Mouse (Mus musculus): ENCODE data around the gene Olfr553.
"Not testable (repeated sequence)": the region's sequence is repeated elsewhere in the genome, so short reads cannot be mapped to it uniquely, and the experiment has no call there.

Olfr553 gene

DNA sequence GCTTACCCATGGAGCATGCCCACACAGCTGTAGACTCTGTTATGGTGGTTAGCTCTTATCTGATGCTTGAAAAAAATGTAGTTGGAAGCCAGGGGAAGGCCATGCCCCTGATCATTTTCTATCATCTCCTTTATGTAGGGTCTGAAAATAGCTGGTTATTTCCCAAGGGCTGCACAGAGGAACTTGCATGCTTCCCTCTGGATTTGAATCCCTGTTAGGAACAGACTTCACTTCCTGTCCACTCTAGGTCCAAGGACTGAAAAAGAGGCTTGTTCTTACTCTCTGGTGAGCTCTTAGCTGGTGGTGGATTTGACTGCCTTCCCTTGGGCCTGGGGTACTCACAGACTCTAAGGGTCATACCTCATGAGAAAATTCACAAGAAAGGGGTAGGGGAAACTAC, at the start of gene Olfr553:
Olfr553 (minus strand) TSS at position 101 of the 400 bp plus-strand sequence.
- no peak for DNase-seq

DNA sequence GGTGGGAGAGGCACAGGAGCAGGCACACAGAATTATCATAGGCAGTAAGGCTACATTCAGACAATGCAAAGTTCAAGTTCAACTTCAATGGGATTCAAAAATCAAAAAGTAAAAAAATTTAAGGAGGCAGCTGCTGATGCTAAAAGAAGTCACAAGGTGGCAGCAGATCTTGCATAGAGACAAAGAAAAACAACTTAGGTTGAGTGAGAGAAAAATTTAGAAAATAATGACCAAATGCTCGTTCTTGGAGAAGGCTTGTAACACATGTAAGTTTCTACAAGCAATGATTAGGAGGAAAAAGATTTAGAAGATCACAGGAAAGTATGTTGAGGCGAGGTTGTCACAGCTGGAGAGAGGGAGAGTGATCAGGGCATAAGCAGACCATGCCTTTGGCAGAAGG, 47.4 kb upstream of the Olfr553 start:
- peak; percentile 45 for DNase-seq

DNA sequence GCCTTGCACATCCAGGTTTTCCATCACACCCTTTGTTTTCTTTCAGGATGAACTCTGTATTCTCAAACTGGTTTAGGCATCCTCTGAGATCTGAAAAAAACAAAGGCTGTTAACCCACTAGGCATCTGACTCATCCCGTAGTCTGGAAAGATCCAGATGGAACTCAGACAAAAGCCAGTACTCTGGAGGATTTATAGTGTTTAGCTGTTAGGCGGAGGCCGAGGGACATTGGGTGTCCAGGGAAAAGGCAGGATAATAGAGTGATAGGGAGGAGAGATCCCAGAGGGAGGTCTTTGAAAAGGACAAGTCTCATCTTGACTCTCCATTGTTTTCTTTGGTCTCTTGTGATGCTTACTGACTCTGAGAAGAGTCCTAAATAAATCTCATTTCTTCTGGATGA, 46.6 kb upstream of the Olfr553 start, which contains the start of gene Olfr556:
Olfr556 (plus strand) TSS at position 301 of the 400 bp plus-strand sequence.
- no peak for DNase-seq

DNA sequence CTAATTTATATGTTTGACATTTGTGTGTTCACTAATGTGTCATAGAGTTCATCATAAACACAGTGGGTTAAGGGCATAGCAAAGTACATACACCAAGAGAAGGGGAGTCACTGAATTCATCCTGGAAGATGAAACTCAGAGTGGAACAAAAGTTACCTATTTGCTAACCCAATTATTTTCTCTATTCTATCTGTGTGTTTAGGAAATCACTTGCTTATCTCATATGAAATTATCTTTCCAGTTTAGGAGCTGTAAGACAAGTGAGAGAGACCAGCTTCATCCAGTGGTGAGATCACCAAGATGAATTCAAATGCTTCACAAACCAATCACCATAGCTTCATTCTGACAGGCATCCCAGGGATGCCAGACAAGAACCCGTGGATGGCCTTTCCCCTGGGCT, 40.5 kb upstream of the Olfr553 start, which contains the start of gene Olfr555:
Olfr555 (plus strand) TSS at position 301 of the 400 bp plus-strand sequence.
- DNase-seq, result no peak

DNA sequence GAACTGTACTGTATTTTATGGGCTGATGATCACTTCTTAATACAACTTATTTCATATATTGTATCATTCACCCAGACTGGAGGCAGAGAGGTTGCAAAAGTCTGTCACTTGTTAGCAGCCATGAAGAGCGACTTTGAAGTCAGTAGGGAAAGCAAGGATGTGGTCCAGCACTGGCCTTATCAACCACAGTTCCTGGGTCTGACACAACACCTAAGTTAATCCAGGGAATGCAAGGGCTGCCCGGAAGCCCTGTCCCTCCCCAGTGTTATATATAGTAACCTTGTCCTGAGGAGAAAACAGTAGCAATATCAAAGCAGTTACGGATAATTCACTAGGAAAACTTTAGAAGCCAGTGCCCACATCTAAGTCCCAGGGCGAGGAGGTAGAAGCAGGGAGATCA, 26.9 kb upstream of the Olfr553 start:
- DNase-seq, result not testable (repeated sequence)

DNA sequence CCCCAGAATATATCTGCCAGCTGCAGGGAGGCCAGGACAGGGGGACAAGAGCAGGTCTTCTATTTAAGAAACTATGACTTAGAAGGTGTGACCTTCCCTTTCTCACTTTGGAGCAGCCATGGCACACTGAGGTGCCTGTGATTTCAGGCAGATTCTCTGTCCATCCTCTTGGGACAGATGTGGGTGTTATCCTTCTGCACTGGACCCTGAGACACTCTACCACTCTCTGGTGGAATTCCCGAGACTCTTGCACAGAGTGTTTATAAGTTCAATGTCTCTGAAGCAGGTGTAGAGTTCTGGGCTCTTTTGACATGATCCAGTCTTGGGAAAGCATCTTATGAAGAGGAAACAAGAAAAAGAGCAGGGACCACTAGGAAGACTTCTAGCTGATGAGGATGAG, 20.1 kb upstream of the Olfr553 start, which contains the start of gene Olfr554:
Olfr554 (plus strand) TSS at position 301 of the 400 bp plus-strand sequence.
- DNase-seq, result no peak

DNA sequence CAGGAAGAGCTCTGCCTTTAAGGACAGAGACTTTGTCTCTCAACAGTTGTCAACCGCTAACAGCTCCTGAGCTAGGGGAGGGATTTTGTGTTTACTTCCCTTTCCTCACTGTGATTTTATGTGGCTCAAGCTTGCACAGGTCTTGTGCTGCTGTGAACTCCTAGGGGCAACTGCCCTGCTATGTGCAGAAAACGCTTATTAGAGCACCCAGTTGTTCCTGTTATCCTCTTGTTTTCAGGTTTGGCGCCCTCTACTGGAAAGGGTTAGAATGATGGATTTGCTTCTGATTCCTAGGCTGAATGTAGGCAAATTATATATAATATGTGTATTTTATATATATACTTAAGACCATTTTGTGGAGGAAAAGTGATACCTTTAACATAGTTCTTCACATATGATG, 18.6 kb upstream of the Olfr553 start:
- DNase-seq, result peak; percentile 38

DNA sequence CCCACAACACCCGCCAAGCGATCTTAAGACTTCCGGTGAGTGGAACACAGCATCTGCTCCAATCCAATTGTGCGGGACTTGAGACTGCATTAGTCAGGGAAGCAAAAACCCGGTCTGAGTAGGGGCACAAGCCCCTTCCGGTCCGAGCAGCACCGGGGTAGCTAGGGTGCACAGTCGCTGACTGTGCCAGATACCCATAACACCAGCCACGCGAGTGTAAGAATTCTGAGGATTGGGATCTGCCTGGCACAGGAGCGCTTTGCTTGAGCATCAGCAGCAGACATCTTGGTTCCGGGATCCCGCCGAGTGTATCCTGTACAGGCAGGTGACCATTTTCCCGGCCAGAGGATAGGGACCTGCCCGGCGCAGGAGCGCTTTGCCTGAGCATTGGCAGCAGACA, 2.4 kb upstream of the Olfr553 start:
- not testable (repeated sequence) for DNase-seq

DNA sequence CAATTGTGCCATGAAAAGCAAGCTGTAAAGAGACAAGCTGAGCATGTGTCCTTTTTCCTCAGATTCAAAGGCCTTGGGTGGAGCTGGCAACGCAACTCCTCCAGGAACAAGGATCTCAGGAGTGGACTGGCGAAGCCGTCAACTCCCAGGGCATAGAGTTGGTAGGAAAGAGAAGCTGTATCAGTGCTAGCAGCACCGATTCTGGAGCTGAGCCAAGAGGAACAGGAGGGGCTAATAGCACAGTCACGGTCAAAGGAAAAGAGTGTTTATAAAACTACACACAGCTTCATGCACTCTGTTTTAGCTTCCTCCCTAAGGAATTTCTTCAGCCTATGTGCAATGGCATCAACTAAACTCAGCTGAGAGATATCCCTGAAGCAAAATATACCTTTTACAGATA, 1.6 kb upstream of the Olfr553 start:
- DNase-seq, result peak; percentile 23

DNA sequence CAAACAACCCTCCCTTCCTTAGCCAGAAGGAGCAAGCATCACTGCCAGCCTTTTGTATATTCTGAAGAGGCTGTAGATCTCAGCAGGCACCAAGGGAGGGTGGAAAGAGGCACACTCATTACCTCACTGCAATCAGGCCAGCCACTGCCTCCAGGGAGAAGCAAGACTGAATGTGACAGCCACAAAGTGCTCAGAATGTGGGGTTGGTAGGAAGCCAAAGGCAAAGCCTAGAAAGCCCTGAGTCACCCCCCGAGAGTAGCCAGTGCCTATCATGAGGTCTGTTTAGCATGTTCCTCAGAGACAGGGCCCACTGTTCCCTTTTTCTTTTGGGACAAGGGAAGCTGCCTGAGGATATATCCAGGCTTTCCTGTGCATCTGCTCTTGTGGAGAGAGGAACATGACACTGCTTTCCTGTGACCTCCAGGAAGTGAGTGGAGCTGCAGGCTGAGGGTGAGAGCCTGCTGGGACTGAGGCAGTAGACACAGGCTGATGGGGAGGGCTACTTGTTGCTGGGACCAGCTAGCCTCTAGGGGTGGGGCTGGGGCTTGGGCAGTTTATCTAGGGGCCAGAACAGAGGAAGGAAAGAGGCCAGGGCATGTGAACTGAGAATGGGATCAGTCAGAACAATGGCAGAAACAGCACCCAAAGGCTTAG, 20.5 kb downstream of the Olfr553 start, which contains the start of gene Olfr552:
Olfr552 (plus strand) TSS at position 393 of the 654 bp plus-strand sequence.
- DNase-seq, result no peak

DNA sequence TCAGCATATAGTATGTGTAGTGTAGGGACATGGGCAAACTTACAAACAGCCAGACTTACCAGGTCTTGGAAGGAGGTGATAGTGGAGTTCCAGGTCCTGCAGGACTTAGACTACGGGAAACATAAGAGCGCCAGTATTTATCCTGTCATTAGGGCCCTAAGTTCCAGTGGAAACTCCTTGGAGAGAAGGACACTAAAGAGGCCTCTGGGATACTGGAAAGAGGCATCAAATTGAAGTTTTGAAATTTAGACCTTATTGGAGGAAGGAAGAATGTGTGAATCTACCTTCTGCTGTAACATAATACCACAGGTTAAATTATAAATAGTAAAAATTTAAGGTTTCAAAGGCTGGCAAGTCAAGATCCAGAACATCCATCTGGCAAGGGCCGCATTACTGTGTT, 26.2 kb downstream of the Olfr553 start, which contains the start of gene Olfr551:
Olfr551 (minus strand) TSS at position 101 of the 400 bp plus-strand sequence.
- DNase-seq, result no peak

DNA sequence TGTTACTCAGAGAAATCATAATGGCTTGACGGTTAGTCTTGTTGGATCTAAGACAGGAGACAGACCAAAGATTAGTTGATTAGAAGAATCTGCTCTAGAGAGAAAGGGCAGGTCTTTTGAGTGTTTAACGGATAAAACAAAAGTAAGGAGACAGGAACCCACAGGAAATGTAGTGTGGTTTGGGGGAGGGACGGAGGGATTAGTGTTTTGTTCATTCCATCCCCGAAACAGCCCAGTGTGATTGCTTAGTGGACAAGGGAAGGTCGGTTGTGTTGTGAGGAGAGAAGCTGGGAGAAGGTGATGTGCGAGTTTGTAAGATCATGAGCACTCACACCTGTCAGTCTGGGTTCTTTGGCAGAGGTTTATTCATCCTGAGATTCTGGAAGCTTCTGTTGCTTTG, 42.0 kb downstream of the Olfr553 start:
- no peak for DNase-seq

DNA sequence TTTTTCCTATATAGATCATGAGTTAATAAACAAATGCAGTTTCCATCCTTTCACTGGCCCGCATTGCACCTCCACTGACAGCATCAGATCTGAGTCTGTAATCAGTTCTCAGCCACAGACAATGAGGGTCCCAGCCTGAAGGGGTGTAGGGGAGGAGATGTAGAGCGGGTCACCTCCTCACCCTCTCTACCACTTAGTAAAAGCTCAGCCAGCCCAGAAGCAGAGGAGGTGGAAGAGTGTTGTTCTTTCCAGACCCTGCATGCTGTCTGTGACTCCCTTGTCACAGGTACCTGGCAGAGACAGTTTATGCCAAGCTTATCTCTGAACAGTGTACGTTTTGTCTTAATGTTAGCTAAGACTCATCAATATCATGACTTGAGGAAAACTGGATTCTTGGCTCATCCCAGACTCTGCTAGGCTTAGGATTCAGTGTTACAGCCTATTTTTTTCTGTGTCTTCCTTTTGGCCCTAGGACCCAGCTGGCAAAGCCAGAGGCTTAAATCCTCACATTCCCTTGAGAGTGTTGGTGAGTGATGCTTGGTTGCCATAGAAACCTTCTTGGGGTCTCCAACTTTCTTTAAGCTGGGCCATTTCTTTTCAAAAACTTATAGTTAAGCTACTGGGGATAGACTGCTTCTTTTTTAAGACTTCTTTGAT, 44.7 kb downstream of the Olfr553 start:
- peak; percentile 54 for DNase-seq

DNA sequence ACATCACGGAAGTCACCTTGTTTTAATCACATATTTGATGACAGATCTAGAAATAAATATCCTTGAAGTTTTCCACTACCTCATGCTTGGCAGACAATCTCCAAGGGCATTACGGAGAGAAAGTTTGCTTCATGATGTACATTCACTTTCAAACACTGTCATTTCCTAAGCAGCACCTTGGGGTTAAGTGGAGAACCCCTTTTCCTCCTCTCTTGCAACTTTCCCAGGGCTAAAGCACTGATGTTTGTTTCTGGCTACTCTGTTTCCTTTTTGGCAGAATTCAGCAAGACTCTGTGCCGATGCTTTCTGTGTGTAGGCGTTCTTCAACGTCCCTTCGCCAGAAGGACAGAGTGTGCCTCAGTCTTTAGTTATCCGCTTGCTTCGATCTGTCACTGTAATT, 46.9 kb downstream of the Olfr553 start, which contains the start of gene Olfr550:
Olfr550 (plus strand) TSS at position 301 of the 400 bp plus-strand sequence.
- no peak for DNase-seq

DNA sequence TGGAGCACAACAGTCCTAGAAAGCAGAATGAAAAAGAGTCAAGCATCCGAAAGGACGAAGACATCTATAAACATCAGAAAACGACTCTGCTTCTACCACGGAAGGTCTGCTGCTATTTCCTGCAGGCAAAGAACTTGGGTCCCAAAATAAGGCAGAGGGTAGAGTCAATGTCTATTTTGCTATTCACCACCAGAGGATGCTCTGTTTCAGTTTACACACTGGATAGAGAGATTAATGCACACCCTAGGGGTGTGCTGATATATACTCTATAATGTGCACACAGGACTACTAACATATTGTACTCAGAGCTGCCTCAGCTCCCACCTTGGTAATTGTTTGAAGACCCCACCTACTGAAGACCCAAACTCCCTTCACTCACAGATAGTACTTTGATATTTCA, 51.8 kb downstream of the Olfr553 start:
- no peak for DNase-seq

DNA sequence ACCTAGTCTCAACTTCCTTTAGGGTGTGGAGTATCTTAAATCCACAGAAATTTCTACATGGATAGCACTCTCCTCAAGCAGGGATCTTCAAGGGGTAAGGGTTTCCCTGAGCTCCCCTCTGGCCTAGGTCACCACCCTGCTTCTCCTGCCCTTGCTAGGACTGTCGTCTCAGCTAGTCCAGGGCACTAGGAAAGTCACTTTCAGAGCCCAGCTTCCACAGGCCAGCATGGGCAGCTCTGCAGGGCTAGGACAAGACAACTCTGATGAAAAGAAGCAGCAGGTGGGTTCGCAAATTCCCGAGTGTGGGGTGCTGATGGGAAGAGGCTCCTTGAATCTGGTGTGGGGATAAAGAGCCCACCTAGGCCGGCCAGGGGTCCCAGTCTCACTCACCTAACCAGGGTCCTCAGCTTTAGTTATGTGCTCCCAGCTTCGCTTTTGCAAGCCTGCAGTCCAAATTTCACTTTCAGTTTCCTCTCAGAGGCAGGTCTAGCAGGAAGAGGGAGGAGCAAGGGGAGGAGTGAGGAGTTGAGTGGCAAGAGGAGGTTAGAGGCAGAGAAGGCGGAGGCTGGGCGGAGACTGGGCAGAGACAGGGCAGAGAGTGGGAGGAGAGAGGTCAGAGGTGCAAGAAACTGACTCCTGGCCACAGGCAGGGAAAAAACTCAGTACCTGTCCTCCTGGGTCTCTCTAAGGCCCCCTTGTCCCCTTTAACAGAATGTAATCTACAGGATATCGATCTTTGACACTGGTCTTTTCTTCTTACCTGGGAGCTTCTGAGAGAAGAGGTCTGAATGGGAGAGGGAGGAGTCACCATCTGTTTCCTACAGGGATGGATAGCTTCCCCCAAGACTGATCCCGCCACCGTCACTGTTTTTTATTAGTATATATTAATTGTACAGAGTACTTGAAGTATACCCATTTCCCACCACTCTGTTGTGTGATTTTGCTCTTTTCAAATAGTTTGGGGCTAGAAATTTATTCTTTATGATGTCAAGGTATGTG, 52.7 kb downstream of the Olfr553 start, which contains the start of gene Trim21:
Trim21 (minus strand) TSS at position 488 of the 999 bp plus-strand sequence.
- peak; percentile 81 for DNase-seq
